Mouse (Mus musculus) stomach, postnatal 0 days (tissue): Measurements from ENCODE around the gene Ppp1r3a.

Experiments used
- CTCF ChIP-seq: IDR thresholded peaks from 2 replicates; pipeline ENCODE4 v1.5.1; 2016; ENCODE audit warnings: antibody characterized with exemption, low read depth, mild to moderate bottlenecking, moderate library complexity
- EP300 ChIP-seq: optimal IDR thresholded peaks from 2 replicates; pipeline ENCODE3; 2016; ENCODE audit warnings: antibody characterized with exemption

GRCm38 (mm10) chr6:14712146-14712545, 42.9 kb downstream of the Ppp1r3a start:
- no peak for TF ChIP-seq CTCF
- TF ChIP-seq EP300, result no peak
